Mouse (Mus musculus): ENCODE measurements around the gene Trmt6.

Gene Trmt6

GRCm38 (mm10) chr2:132815608-132816314, at the start of gene Trmt6, which contains the start of gene Mcm8:
Gene Trmt6, minus strand, starts transcription at chr2:132816055.
Gene Mcm8, plus strand, starts transcription at chr2:132816141.
- DNase-seq = peak; percentile 90 to 96

GRCm38 (mm10) chr2:132863325-132863724, 47.5 kb upstream of the Trmt6 start:
- DNase-seq = no peak

- DNase-seq = peak; percentile 55 to 75
Observed at GRCm38 (mm10) chr2:132861456-132861855, 45.6 kb upstream of the Trmt6 start.

- DNase-seq = no peak
Observed at GRCm38 (mm10) chr2:132860435-132860834, 44.6 kb upstream of the Trmt6 start.

GRCm38 (mm10) chr2:132856333-132856732, 40.5 kb upstream of the Trmt6 start:
- DNase-seq = no peak

GRCm38 (mm10) chr2:132853051-132853450, 37.2 kb upstream of the Trmt6 start:
- DNase-seq = no peak

GRCm38 (mm10) chr2:132849141-132849540, 33.3 kb upstream of the Trmt6 start:
- DNase-seq = peak in 1 of 2 experiments; percentile 40

GRCm38 (mm10) chr2:132848361-132848760, 32.5 kb upstream of the Trmt6 start:
- no peak for DNase-seq

GRCm38 (mm10) chr2:132847581-132847980, 31.7 kb upstream of the Trmt6 start:
- DNase-seq = peak in 1 of 2 experiments; percentile 17

GRCm38 (mm10) chr2:132846407-132847358, 30.8 kb upstream of the Trmt6 start, which contains the start of gene Crls1:
Gene Crls1, plus strand, starts transcription at chr2:132846666.
- peak; percentile 98 to 100 for DNase-seq

- no peak for DNase-seq
Observed at GRCm38 (mm10) chr2:132841071-132841470, 25.2 kb upstream of the Trmt6 start.

- no peak for DNase-seq
Observed at GRCm38 (mm10) chr2:132802976-132803375, 12.9 kb downstream of the Trmt6 start.

GRCm38 (mm10) chr2:132794204-132794586, 21.7 kb downstream of the Trmt6 start:
- DNase-seq = peak; percentile 62 to 63

GRCm38 (mm10) chr2:132793441-132794203, 22.2 kb downstream of the Trmt6 start:
- peak; percentile 91 to 92 for DNase-seq

GRCm38 (mm10) chr2:132784039-132784438, 31.8 kb downstream of the Trmt6 start:
- DNase-seq = peak; percentile 83 to 84

- DNase-seq = peak; percentile 94
Observed at GRCm38 (mm10) chr2:132781439-132782068, 34.3 kb downstream of the Trmt6 start.

- DNase-seq = no peak
Observed at GRCm38 (mm10) chr2:132780978-132781377, 34.9 kb downstream of the Trmt6 start, which contains the start of gene Chgb. Gene Chgb, plus strand, starts transcription at chr2:132781278.

GRCm38 (mm10) chr2:132770822-132771221, 45.0 kb downstream of the Trmt6 start:
- no peak for DNase-seq

GRCm38 (mm10) chr2:132757911-132758310, 57.9 kb downstream of the Trmt6 start:
- DNase-seq = no peak

Data from cerebellum, postnatal 25 days (tissue).